Mouse (Mus musculus) heart, embryonic 14.5 days (tissue): ENCODE measurements around the gene Psap. TPM values are rescaled to one million over a fixed set of nuclear protein-coding genes. Genes with fewer than 3 reads are reported as not detected.
A peak's percentile ranks its signal among the peaks of the same experiment; 100 is the strongest.

Source experiments
- ATAC-seq: fragments of 200-750 bp; cut with Nextera tagmentation; 2 replicates; pipeline ENCODE4 v1.8.0; 2017; ENCODE audit warnings: low read depth, moderate TSS enrichment; ENCODE audit not compliant: insufficient number of reproducible peaks, insufficient read depth, low FRiP score
- H3K27ac ChIP-seq, 2 experiments: fragments of 200-500 bp in 1 of 2; fragments of 300-500 bp in 1 of 2; sonication (generic) in 1 of 2; replicated peaks in 1 of 2; 2 replicates each; pipeline ENCODE4 v1.5.1; 2012 to 2014; ENCODE audit warnings: low read depth in 2 of 2, low read length in 2 of 2, control low read depth in 1 of 2, mild to moderate bottlenecking in 1 of 2, mixed read lengths in 1 of 2; ENCODE audit not compliant: control insufficient read depth in 1 of 2, insufficient read depth in 1 of 2
- H3K27me3 ChIP-seq: fragments of 300-500 bp; sonication (generic); 2 replicates; pipeline ENCODE4 v1.6.1; 2014; ENCODE audit warnings: mild to moderate bottlenecking, low read length, control low read depth; ENCODE audit not compliant: control insufficient read depth, insufficient read depth
- H3K36me3 ChIP-seq: fragments of 300-500 bp; sonication (generic); 2 replicates; pipeline ENCODE4 v1.6.1; 2014; ENCODE audit warnings: mild to moderate bottlenecking, control low read depth, low read length, mixed read lengths; ENCODE audit not compliant: control insufficient read depth, insufficient read depth
- H3K4me1 ChIP-seq, 2 experiments: fragments of 200-500 bp in 1 of 2; fragments of 300-500 bp in 1 of 2; sonication (generic) in 1 of 2; 2 replicates each; pipeline ENCODE4 v1.6.1; 2012 to 2014; ENCODE audit warnings: low read length in 2 of 2, control low read depth in 1 of 2, mixed read lengths in 1 of 2; ENCODE audit not compliant: control insufficient read depth in 2 of 2, insufficient read depth in 2 of 2
- H3K4me2 ChIP-seq: fragments of 300-500 bp; sonication (generic); 2 replicates; pipeline ENCODE4 v1.6.1; 2014; ENCODE audit warnings: mild to moderate bottlenecking, low read length
- H3K4me3 ChIP-seq, 2 experiments: fragments of 200-500 bp in 1 of 2; fragments of 300-500 bp in 1 of 2; sonication (generic) in 1 of 2; 2 replicates each; pipeline ENCODE4 v1.5.1; 2012 to 2014; ENCODE audit warnings: low read length in 2 of 2, mild to moderate bottlenecking in 2 of 2, control low read depth in 1 of 2, low read depth in 1 of 2, moderate library complexity in 1 of 2; ENCODE audit not compliant: control insufficient read depth in 1 of 2, insufficient read depth in 1 of 2
- H3K9ac ChIP-seq: fragments of 300-500 bp; sonication (generic); 2 replicates; pipeline ENCODE4 v1.6.1; 2014; ENCODE audit warnings: mild to moderate bottlenecking, low read length
- H3K9me3 ChIP-seq: fragments of 300-500 bp; sonication (generic); 2 replicates; pipeline ENCODE4 v1.6.1; 2016; ENCODE audit warnings: low read length, control low read depth; ENCODE audit not compliant: control insufficient read depth
- WGBS: fragments of 180-500 bp; shearing (Covaris S2); extraction: QIAGEN DNeasy Blood & Tissue Kit; methylation state at CpG from one replicate; pipeline ENCODE4 v1.1.7; 2014; 5-methylcytosine and 5-hydroxymethylcytosine counted together
- polyA plus RNA-seq: library from polyadenylated mRNA; unstranded; fragments of >200 nt; fragmentation: Nextera tagmentation; extraction: Ambion mirVana; gene quantifications from 2 replicates; pipeline ENCODE4 v1.2.1, GENCODE M21; 2014

Psap gene
- polyA plus RNA-seq, 1 experiment from 2014 or later: 98.1 TPM

- WGBS: 58% methylated on average over 10 of the region's 10 CpGs
- H3K36me3 ChIP-seq: no peaks in the 10 kb centered on the region
Observed at GRCm38 (mm10) chr10:60265252-60265651, 12.2 kb upstream of the Psap start.

GRCm38 (mm10) chr10:60266842-60267401, 10.5 kb upstream of the Psap start:
- H3K36me3 ChIP-seq: no peaks in the 10 kb centered on the region
- H3K27me3 ChIP-seq: no peaks in the 10 kb centered on the region
- peaks cover 15 to 21% of the 10 kb centered on the region in 2 experiments for H3K4me1 ChIP-seq
- WGBS: 78% methylated on average over 8 of the region's 8 CpGs
- no peaks in the 10 kb centered on the region for H3K9me3 ChIP-seq
- H3K27ac ChIP-seq: no peak overlapping the region
- no peak overlapping the region for H3K4me2 ChIP-seq
- no peak overlapping the region for H3K4me3 ChIP-seq
- ATAC-seq: no peak
- H3K9ac ChIP-seq: no peak overlapping the region

More at GRCm38 (mm10) chr10:60265252-60265651, 12.2 kb upstream of the Psap start:
- H3K4me1 ChIP-seq: peaks cover 17% of the 10 kb centered on the region in 2 experiments
- H3K27me3 ChIP-seq: no peaks in the 10 kb centered on the region
- no peak overlapping the region for H3K9ac ChIP-seq
- no peak overlapping the region for H3K27ac ChIP-seq
- no peak for ATAC-seq
- no peak overlapping the region for H3K4me2 ChIP-seq
- H3K9me3 ChIP-seq: no peaks in the 10 kb centered on the region
- no peak overlapping the region for H3K4me3 ChIP-seq

- ATAC-seq: no peak
- H3K27ac ChIP-seq: no peak overlapping the region
- no peaks in the 10 kb centered on the region for H3K9me3 ChIP-seq
- no peak overlapping the region for H3K9ac ChIP-seq
- no peak overlapping the region for H3K4me3 ChIP-seq
- WGBS: 82% methylated on average over 10 of the region's 11 CpGs
- H3K27me3 ChIP-seq: no peaks in the 10 kb centered on the region
- H3K4me1 ChIP-seq: peaks cover 13 to 19% of the 10 kb centered on the region in 2 experiments
- H3K4me2 ChIP-seq: no peak overlapping the region
- H3K36me3 ChIP-seq: no peaks in the 10 kb centered on the region
Observed at GRCm38 (mm10) chr10:60268738-60269137, 8.7 kb upstream of the Psap start.

GRCm38 (mm10) chr10:60269141-60270064, 8.0 kb upstream of the Psap start:
- H3K4me1 ChIP-seq: peaks cover 13 to 19% of the 10 kb centered on the region in 2 experiments
- no peak overlapping the region for H3K4me3 ChIP-seq
- H3K9ac ChIP-seq: no peak overlapping the region
- H3K27me3 ChIP-seq: no peaks in the 10 kb centered on the region
- 56% methylated on average over 13 of the region's 13 CpGs for WGBS
- ATAC-seq: no peak
- no peak overlapping the region for H3K4me2 ChIP-seq
- peak overlapping the region; percentile 12 to 18; a peak in 1 of 4 replicates for H3K27ac ChIP-seq
- H3K36me3 ChIP-seq: no peaks in the 10 kb centered on the region
- H3K9me3 ChIP-seq: no peaks in the 10 kb centered on the region

GRCm38 (mm10) chr10:60271015-60271414, 6.4 kb upstream of the Psap start:
- H3K4me2 ChIP-seq: no peak overlapping the region
- H3K27me3 ChIP-seq: no peaks in the 10 kb centered on the region
- no peak overlapping the region for H3K27ac ChIP-seq
- peaks cover 13 to 19% of the 10 kb centered on the region in 2 experiments for H3K4me1 ChIP-seq
- H3K36me3 ChIP-seq: no peaks in the 10 kb centered on the region
- WGBS: 73% methylated on average over 6 of the region's 6 CpGs
- H3K9ac ChIP-seq: no peak overlapping the region
- ATAC-seq: no peak
- H3K9me3 ChIP-seq: no peaks in the 10 kb centered on the region
- no peak overlapping the region for H3K4me3 ChIP-seq

GRCm38 (mm10) chr10:60272241-60272640, 5.2 kb upstream of the Psap start:
- ATAC-seq: no peak; the same call in 1 of the 2 replicates
- 12% methylated on average over 6 of the region's 6 CpGs for WGBS
- Histone ChIP-seq H3K4me2 (no peak overlapping the region), H3K9ac (0 out of 2 replicates have a peak overlapping the region, but pooled peaks have one; percentile 30), H3K27ac (0 out of 4 replicates have a peak overlapping the region, but pooled peaks of 1 of the 2 experiments have one; percentile 28), H3K9me3 (no peaks in the 10 kb centered on the region), H3K4me3 (no peak overlapping the region), H3K4me1 (peaks cover 13 to 22% of the 10 kb centered on the region in 2 experiments), H3K27me3 (no peaks in the 10 kb centered on the region), H3K36me3 (no peaks in the 10 kb centered on the region)

- no peak for ATAC-seq
- Histone ChIP-seq H3K9me3 (no peaks in the 10 kb centered on the region), H3K4me1 (peaks cover 13 to 26% of the 10 kb centered on the region in 2 experiments)
Observed at GRCm38 (mm10) chr10:60273382-60273781, 4.0 kb upstream of the Psap start.

More at GRCm38 (mm10) chr10:60273382-60273781, 4.0 kb upstream of the Psap start:
- Histone ChIP-seq H3K4me3 (no peak overlapping the region), H3K9ac (no peak overlapping the region), H3K4me2 (no peak overlapping the region), H3K36me3 (no peaks in the 10 kb centered on the region), H3K27me3 (no peaks in the 10 kb centered on the region), H3K27ac (no peak overlapping the region)
- WGBS: 64% methylated on average over 6 of the region's 6 CpGs
